Mouse (Mus musculus): Measurements from ENCODE around the gene Rrp9.

DNA sequence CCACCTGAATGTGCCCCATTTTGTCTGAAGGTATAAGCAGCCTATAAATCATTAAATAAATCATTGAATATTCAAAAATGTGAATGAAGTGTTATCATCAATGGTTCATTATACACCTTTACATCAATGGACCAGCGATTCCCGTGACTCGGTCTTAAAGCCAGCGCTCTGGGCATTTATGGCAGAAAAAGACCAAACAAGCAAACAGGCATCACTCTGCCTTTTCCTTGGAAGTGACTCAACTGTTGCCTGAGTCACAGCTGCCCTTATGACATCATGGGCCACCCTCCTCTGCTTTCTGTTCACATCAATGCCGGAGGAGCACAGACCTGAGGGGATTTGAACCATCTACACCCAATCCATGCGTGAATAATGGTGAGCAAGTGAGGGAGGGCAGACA lies 23.9 kb downstream of the Rrp9 start, which contains the start of gene Iqcf1:
- no peak for TF ChIP-seq CTCF (IDR thresholded peaks at IDR 0.05; ENCODE audit: low read depth)
- TF ChIP-seq EP300 (IDR thresholded peaks at IDR 0.05; ENCODE audit: low read depth) = no peak

All from liver, postnatal 0 days (tissue).